Mouse (Mus musculus) urinary bladder, postnatal 4 days (tissue): ENCODE data around the gene 9530068E07Rik.
"Not testable (repeated sequence)": the region's sequence is repeated elsewhere in the genome, so short reads cannot be mapped to it uniquely, and the experiment has no call there.

Experiments used
- DNase-seq, 2 experiments: peaks; one replicate each; pipeline ENCODE4 v3.0.0; 2021 to 2022; ENCODE audit warnings: low spot score in 2 of 2

9530068E07Rik gene

DNA sequence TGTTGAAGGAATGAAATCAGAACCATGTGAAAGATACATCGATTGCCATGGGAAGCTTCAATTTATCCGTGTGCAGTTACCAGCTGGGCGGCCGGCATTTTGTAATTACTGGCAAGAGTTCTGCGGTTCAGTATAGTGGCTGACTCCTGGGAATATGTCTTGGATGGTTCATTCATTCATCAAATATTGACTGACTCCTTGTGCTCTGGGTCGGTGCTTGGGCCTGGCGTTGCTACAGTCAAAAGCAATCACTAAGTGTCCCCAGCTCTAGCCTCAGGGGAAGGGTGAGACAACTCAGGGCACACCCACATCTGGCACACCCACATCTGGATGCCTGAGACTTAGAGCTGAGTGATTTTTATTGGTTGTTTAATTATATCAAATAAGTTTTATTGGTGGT is 22.4 kb upstream of the 9530068E07Rik start:
- DNase-seq, result no peak

DNA sequence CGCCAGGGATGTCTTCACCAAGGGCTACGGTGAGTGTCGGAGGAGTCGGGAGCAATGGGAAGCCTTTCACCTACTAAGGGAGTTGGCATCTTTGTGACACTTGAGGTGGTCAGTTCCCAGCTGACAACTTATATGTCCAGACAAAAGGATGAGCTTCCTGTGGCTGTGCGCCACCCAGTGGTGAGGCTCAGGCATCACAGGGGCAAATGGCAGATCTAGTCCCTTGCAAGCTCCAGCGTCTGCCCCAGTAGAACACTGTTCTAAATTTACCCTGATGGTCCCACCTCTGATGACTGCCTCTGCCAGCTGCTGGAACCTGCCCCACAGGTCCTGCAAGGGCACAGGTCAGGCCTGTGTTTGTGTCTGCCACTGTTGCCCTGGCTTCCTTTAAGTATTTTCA is 21.9 kb upstream of the 9530068E07Rik start:
- DNase-seq, result peak; percentile 44 to 69

GRCm38 (mm10) chr11:52377579-52377978 is 18.6 kb upstream of the 9530068E07Rik start:
- no peak for DNase-seq

- no peak for DNase-seq
Measured at GRCm38 (mm10) chr11:52379241-52379640, 17.0 kb upstream of the 9530068E07Rik start.

- no peak for DNase-seq
Measured at GRCm38 (mm10) chr11:52383741-52384140, 12.5 kb upstream of the 9530068E07Rik start.

DNA sequence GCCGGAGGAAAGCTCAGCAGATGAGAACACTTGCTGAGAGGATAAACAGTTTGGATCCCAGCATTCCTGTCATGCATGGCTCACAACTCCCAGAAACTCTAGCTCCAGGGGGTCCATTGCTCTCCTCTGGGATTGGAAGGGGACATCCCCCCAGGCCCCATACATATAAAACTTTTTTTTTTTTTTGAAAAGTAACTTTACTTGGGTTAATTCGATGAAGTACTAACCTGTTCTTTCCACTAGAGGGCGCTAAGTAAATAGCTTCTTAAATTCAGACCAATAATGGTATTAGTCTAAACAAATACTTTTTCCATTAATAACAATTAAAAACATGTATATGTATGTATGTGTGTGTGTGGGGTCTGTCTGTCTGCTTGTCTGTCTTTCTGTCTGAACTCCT is 11.6 kb upstream of the 9530068E07Rik start:
- no peak for DNase-seq

- no peak for DNase-seq
Measured at GRCm38 (mm10) chr11:52386892-52387291, 9.3 kb upstream of the 9530068E07Rik start.

GRCm38 (mm10) chr11:52388150-52388549 is 8.1 kb upstream of the 9530068E07Rik start:
- DNase-seq, result no peak

DNA sequence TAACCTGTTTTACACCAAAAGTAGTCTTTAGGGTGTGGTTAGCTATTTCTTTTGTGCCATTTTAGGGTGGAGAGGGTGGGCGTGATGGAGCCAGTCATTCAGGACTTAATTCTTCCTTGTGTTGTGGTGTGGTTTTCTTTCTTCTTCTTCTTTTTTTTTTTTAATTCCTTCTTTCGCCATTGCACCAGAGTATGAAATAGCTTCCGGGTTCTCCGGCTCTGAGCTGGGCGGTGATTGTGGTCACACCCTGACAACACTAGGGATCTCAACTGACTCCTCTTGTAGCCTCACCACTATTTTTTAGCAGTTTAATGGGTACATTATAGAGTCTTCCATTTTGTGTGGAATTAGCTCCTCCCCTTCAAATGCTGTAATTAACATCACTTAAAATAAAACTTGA is 7.2 kb upstream of the 9530068E07Rik start:
- DNase-seq, result not testable (repeated sequence)

GRCm38 (mm10) chr11:52389933-52390332 is 6.3 kb upstream of the 9530068E07Rik start:
- no peak for DNase-seq

GRCm38 (mm10) chr11:52394494-52394893 is 1.7 kb upstream of the 9530068E07Rik start:
- no peak for DNase-seq

DNA sequence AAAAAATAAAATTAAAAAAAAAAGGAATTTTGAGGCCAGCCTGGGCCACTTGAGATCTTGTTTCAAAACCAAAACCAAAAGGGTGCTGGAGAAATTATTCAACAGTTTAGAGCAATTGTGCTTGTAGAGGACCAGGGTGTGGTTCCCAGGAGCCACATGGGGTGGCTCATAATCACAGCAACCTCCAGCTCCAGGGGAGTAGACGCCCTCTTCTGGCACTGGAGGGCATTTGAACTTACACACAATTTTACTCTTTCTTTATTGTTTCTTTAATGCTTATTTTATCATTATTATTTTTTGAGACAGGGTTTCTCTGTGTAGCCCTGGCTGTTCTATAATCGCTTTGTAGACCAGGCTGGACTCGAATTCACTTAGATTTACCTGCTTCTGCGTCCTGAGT is 885 bp upstream of the 9530068E07Rik start:
- no peak for DNase-seq

GRCm38 (mm10) chr11:52396597-52397188 is 465 bp downstream of the 9530068E07Rik start:
- no peak for DNase-seq

DNA sequence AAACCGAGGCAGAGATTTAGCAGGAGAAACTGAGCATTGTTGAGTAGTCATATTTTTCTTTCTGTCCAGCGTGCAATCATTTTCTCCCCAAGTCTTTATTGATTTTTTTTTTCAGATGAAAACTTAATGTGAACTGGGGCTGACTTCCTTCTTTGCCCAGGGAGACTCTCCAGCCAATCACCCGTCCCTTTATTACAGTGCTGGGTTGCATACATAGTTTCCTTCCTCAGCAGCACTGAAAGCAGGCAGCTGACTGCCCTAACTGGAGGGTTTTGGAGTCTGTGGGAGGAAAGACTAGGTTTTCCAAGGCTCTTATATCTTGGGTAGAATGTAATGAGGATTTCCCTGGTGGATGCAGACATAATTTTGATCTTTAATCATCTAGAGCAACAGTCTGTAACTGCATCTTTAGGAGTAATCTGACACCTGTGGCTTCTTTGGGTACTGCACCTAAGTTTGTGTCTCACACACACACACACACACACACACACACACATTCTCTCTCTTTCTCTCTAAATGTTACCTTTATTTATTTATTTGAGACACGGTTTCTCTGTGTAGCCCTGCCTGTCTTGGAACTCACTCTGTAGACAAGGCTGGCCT is 1.3 kb downstream of the 9530068E07Rik start:
- no peak for DNase-seq

- no peak for DNase-seq
Measured at GRCm38 (mm10) chr11:52401476-52401875, 5.2 kb downstream of the 9530068E07Rik start.

- no peak for DNase-seq
Measured at GRCm38 (mm10) chr11:52402566-52402965, 6.3 kb downstream of the 9530068E07Rik start.

DNA sequence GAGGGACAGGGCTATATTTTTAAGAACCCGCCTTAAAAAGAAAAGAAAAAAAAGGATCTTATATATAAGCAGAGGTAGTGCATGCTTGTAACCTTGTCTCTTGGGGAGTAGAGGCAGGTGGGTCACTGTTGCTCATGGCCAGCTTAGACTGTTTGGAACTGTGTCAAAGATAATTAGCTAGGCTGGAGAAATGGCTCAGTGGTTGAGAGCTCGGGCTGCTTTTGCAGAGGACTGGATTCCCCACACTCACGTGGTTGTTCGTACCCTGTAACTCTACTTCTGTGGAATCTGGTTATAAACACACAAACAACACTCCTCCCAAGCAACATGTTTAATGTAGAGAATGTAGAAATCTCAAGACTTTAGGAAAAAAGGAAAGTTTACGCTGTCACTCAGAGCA is 8.0 kb downstream of the 9530068E07Rik start:
- no peak for DNase-seq

DNA sequence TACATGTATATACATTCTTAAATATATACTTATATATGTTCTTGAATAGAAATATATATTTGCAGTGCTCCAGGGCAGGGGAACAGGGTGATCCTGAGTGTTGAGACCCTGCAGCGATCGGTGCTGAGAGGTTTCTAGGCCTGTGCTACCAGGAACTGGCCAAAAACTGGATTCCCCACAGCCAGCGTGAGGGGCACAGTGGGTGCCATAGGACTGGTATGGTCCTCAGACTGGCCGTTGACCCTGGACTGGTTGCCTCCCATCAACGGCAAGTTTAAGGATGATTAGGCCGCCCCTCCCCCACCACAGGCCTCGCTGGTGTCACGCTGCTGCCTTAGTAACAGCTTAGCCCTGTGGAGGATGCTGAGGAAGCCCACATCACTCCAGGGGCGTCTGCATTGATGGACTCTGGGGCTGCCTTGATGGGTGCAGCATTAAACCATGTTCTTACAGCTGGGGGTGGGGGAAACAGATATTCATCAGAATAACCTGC is 9.0 kb downstream of the 9530068E07Rik start:
- no peak for DNase-seq

DNA sequence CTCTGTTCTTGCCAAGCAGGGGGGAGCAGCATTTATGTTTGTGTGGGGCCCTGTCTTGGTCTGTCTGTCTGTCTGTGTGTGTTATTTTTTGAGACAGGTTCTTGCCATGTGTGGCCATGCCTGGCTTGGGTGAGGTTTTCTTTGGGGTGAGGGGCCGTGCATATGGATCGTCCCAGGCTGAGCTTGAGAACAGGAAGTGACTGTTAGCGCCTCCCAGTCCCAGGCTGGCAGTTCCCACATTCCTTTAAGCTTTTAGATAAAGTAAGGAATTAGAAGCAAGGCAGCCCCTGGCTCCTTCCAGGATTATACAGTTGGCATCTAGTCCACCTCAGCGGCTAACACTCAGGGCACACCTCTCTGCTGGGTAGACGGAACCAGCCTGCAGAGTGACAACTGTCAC is 13.1 kb downstream of the 9530068E07Rik start:
- no peak for DNase-seq

GRCm38 (mm10) chr11:52418358-52418757 is 22.1 kb downstream of the 9530068E07Rik start:
- DNase-seq, result no peak

DNA sequence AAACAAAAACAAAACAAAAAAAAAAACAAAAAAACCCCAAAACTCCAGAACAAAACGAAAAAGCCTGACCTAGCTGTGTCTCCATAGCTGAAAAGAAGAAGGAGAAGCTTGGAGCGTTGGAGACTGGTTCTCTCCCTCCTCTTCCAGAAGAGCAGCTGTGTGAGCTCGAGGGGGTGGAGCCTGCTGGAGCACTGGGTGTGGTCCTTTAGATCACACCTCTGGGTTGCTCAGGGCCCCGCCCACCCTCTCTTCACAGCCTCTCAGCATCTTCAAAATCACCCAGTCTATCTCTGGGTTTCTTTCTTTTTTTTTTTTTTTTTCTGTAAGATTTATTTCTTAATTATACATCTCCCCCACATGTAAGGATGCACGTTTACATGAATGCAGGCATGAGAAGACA is 23.0 kb downstream of the 9530068E07Rik start:
- no peak for DNase-seq

DNA sequence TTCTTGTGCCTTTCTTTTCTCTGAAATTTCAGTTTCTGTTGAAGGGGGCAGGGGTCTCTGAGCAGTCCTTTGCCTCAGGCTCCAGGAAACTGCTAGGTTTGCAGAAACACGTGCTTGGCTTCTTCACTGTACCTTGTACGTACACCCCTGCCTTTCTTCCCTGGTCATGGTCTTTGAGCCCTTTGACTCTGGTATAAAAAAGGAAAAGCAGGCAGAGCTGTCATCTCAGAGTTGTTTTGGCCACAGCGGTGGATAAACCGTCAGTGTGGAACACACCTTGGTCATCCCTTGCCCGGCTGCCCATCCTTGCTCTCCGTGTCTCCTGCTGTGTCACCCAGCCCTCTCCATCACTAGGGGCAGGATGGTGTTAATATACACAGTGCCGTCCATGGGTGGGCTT is 23.6 kb downstream of the 9530068E07Rik start:
- DNase-seq, result no peak

GRCm38 (mm10) chr11:52420296-52421052 is 24.2 kb downstream of the 9530068E07Rik start:
- DNase-seq, result no peak
